Mouse (Mus musculus) cerebellum, adult 11 months (tissue): Measurements from ENCODE around the gene Pef1.

ENCODE experiments used
- DNase-seq: peaks from one replicate; pipeline ENCODE4 v3.0.0; 2022

The Pef1 gene

GRCm38 (mm10) chr4:130102111-130102651 is at the start of gene Pef1:
Gene Pef1 (plus strand): TSS chr4:130102558.
- no peak for DNase-seq

GRCm38 (mm10) chr4:130053111-130053510 is 49.2 kb upstream of the Pef1 start:
- no peak for DNase-seq

- no peak for DNase-seq
Observed at GRCm38 (mm10) chr4:130054727-130055126, 47.6 kb upstream of the Pef1 start.

DNA sequence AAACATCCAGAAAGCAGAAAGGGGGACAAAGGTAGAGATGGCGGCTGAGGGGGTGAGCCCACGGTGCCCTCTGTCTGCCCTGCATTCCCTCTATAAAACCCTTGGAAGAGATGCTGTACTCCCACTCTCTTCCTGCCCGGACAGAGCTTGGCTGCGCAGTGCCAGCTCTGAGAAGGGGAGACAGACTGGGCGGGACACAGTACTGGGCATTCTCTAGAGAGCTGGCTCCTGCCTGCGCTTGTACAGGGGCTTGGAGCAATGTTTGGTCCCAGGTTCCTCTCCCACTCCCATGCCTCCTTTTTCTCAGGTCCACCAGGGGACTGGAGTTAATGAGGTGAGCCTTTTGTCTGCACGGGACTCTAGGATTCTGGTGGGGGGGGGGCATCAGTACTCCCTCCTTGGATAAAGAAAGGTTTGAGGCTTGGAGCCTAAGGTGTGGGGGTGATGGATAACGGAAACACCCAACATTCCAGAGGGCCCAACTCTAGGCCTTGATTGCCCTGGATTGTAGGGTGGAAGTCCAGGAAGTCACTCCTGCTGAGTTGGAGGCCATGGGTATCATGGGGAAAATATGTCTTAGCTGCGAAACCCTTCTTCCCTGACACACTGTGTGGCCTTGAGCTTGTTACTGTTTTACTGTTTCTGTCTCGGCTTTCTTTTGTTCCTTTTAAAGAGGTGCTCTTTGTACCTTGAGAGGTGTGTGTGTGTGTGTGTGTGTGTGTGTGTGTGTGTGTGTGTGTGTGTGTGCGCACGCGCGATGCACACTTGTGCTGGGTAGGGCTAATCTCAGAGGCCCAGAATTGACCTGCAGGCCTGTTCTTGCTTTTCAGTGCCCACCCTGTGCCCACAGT is 47.0 kb upstream of the Pef1 start:
- no peak for DNase-seq

DNA sequence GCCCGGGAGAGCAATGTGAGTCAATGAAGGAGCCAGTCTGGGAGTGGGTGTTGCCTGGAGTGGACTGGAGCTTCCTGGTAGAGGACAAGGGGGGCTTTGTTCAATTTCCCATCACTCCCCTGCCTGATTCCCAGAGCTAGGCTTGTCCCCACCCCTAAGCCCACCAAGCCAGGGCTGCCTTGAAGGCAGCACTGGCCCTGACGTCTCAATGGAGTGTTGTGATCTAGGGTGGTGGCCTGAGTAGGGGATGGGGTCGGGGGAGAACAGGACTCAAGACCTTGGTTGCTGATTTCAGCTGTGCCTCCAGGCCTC is 46.4 kb upstream of the Pef1 start:
- no peak for DNase-seq

DNA sequence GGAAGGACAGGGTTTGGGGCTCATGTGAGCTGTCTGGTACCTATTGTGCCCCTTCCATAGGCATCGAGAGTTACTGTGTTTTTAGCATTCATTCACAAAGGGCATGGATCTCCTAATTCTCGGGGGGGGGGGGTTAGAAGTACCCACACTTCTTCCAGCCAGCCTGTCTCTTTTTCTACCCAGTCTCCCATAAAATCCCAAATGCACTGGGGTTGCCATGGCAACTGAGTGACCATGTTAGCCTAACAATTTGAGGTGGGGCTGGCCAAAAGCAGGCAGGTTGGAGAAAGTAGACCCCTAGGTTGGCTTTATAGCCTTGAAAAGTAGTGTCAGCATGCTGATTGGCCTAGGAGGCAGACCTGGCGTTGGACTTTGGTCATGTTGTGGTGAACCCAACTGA is 45.9 kb upstream of the Pef1 start:
- DNase-seq, result no peak

- no peak for DNase-seq
Observed at GRCm38 (mm10) chr4:130060937-130061336, 41.4 kb upstream of the Pef1 start.

DNA sequence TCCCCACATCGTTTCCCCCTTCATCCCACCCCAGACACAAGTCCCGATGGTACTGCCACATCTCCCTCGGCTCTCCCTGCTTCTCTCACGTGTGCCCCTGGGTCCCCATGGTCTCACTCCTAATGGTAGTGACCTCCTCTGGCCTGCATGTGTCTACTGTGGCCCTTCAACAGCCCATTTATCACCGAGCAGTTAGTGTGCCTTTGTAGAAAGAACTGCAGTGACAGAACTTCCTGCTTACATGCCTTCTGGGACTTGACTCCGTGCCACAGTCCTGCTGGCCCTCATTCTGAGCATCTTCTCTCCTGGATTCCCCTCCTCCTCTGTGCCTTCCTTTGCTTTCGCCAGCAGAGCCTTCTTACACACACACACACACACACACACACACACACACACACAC is 39.2 kb upstream of the Pef1 start:
- no peak for DNase-seq

- DNase-seq, result no peak
Observed at GRCm38 (mm10) chr4:130066816-130067215, 35.5 kb upstream of the Pef1 start.

DNA sequence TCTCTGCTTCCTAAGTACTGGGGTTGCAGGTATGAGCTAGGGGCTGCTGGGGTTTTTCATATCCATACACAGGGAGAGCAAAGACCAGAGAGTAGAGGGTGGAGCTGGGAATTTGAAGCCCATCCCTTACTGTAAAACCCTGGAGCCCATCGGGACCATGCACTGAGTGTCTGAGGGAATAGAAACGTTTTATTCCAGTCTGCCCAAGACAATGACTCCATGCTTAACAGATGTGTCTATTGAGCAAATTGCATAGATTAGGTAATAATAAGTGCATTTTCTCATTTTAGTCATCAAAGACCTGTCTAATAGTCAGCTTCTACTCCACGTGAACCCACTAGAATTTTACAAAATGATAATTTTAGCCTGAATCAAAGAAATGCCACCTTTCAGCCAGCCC is 31.8 kb upstream of the Pef1 start:
- no peak for DNase-seq

- no peak for DNase-seq
Observed at GRCm38 (mm10) chr4:130071758-130072157, 30.6 kb upstream of the Pef1 start.

GRCm38 (mm10) chr4:130073367-130073766 is 29.0 kb upstream of the Pef1 start:
- DNase-seq, result no peak

- no peak for DNase-seq
Observed at GRCm38 (mm10) chr4:130074761-130075515, 27.4 kb upstream of the Pef1 start.

DNA sequence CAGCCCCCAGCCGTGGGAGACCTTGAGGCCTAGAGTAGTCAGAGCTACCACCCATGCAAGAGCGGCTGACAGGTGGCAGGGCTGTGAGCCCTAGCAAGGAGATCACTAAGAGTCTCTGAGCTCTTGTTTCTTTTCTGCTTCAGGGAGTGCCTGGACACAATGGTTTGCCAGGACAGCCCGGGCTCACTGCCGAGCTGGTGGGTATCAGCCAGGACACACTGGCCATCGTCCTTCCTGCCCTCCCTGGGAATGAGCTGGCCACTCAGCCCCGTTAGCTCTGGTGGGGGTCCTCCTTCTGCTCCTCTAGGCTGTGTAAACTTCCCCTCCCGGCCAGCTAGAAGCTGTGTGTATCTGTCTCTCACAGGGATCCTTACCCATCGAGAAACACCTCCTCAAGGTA is 25.5 kb upstream of the Pef1 start:
- DNase-seq, result no peak

GRCm38 (mm10) chr4:130078816-130079485 is 23.4 kb upstream of the Pef1 start:
- peak; percentile 94 for DNase-seq

- DNase-seq, result no peak
Observed at GRCm38 (mm10) chr4:130079521-130079920, 22.8 kb upstream of the Pef1 start.

DNA sequence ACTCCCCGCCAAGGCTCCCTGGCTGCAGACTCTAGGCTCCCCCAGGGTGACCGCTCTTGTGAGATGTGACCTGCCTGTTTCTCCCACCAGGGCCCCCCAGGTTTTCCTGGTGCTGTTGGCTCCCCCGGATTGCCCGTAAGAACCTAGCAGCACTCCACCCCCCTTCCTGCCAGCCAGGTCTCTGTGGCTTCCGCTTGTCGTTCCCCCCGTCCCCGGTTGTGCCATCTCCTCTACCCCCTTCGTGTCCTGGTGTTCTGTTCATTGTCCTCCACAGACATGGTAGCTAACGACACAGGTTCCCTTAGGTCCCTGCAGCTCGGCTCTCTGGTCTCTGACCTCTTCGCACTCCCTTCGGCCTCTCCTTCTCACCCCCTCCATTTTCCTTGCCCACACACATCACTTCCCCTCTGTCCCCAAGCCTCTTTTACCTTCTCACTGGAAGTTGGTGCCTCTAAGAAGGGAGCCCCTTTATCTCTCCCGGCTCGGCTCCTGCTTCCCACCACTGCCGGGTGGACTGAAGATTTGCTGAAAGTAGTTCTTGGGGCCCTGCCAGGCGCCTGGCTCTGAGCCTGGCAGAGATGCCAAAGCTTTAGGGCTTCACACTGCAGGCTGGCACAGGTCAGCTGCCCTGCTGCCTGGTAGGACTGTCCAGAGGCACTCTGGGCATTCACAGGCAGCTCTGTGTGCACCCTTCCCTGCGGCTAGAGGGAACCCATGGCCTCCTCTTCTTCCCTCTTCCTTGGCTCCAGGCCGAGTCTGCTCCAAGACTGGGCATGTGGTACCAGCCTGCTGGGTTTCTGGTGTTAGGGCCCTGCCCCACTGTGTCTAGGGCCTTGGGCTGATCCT is 20.8 kb upstream of the Pef1 start:
- DNase-seq, result peak; percentile 78

- DNase-seq, result no peak
Observed at GRCm38 (mm10) chr4:130082211-130082610, 20.1 kb upstream of the Pef1 start.

DNA sequence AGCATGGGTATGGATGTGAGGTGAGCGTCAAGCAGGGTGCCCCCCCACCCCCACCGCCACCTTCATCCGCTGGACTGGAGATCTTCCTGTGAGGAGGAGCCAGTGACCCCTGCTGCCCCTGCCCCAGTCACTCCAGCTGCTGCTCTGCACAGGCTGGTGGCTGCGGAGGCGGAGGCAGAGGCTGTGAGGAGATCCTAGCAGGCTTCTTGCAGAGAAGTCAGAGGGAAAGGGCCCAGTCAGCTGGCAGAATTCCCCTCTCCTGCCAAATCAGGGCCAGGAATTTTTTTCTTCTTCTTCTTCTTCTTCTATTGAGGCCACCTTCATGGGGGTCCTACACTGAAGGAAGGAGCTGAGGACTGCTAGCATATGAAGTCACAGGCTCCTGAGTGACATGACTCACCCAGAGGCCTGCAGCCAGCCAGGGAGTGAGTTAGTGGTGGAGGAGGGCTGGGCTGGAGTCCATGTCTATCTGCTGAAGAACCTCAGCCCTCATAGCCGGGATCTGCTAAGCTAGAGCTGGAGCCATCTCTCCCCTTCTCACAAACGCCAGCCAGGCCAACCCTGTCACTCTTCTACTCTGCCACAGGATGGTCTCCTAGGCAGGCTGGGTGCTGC is 17.9 kb upstream of the Pef1 start:
- DNase-seq, result peak; percentile 24

GRCm38 (mm10) chr4:130085246-130085820 is 17.0 kb upstream of the Pef1 start:
- peak; percentile 40 for DNase-seq

GRCm38 (mm10) chr4:130087293-130087692 is 15.1 kb upstream of the Pef1 start:
- DNase-seq, result peak; percentile 94

DNA sequence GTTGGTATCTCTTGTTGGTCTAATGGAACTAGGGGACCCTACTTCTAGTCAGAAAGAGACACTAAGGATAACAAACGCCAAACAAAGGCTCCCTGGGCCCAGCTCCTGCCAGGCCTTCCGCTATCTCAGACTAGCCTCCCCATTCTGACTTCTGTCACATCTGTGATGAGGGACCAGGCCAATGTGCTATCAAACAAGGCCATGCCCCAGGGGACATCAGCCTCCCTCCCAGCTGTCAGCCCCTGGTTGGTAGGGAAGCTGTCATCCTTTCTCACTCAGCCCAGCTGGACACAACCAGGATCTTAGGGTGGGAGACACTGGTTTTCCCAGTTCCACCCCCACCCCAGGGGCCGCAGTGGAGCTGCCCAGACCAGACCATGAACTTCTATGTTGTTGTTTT is 7.2 kb upstream of the Pef1 start:
- no peak for DNase-seq
